Mouse (Mus musculus) layer of hippocampus, adult 8-10 months (tissue): ENCODE measurements around the gene C2cd5. TPM values are rescaled to one million over a fixed set of nuclear protein-coding genes. Genes with fewer than 3 reads are reported as not detected.
"Not testable (repeated sequence)": the region's sequence is repeated elsewhere in the genome, so short reads cannot be mapped to it uniquely, and the experiment has no call there.

Experiments used
- DNase-seq, 2 experiments: peaks; one replicate each; pipeline ENCODE4 v3.0.0; 2022; ENCODE audit warnings: low spot score in 2 of 2
- total RNA-seq, 4 experiments: library from RNA; stranded (reverse); gene quantifications; 2 replicates each; pipeline ENCODE4 v1.2.4; 2022

The C2cd5 gene
- total RNA-seq: 100 to 1,000 TPM in 2 of 4 experiments, 10 to 100 TPM in 2; 88.0 to 114 (median 98.7) TPM

- peak; percentile 93 to 96 for DNase-seq
Observed at GRCm38 (mm10) chr6:143099681-143100382, at the start of gene C2cd5. Gene C2cd5 (minus strand): TSS chr6:143100141.

- no peak for DNase-seq
Observed at GRCm38 (mm10) chr6:143148868-143149267, 48.9 kb upstream of the C2cd5 start.

GRCm38 (mm10) chr6:143146756-143147155, 46.8 kb upstream of the C2cd5 start:
- DNase-seq: no peak

- DNase-seq: no peak
Observed at GRCm38 (mm10) chr6:143145051-143145450, 45.1 kb upstream of the C2cd5 start.

- DNase-seq: no peak
Observed at GRCm38 (mm10) chr6:143144556-143144955, 44.6 kb upstream of the C2cd5 start.

- peak in 1 of 2 experiments; percentile 11 for DNase-seq
Observed at GRCm38 (mm10) chr6:143143775-143144273, 43.9 kb upstream of the C2cd5 start.

GRCm38 (mm10) chr6:143143321-143143720, 43.4 kb upstream of the C2cd5 start:
- no peak for DNase-seq

- no peak for DNase-seq
Observed at GRCm38 (mm10) chr6:143142861-143143260, 42.9 kb upstream of the C2cd5 start.

GRCm38 (mm10) chr6:143141624-143142592, 42.0 kb upstream of the C2cd5 start:
- DNase-seq: not testable (repeated sequence)

- no peak for DNase-seq
Observed at GRCm38 (mm10) chr6:143140884-143141283, 40.9 kb upstream of the C2cd5 start.

GRCm38 (mm10) chr6:143139417-143139816, 39.5 kb upstream of the C2cd5 start:
- DNase-seq: no peak

- no peak for DNase-seq
Observed at GRCm38 (mm10) chr6:143137341-143137740, 37.4 kb upstream of the C2cd5 start.

- DNase-seq: no peak
Observed at GRCm38 (mm10) chr6:143136688-143137087, 36.7 kb upstream of the C2cd5 start.

GRCm38 (mm10) chr6:143135097-143135496, 35.2 kb upstream of the C2cd5 start:
- no peak for DNase-seq

GRCm38 (mm10) chr6:143133150-143133549, 33.2 kb upstream of the C2cd5 start:
- DNase-seq: no peak

GRCm38 (mm10) chr6:143131895-143132652, 32.1 kb upstream of the C2cd5 start:
- no peak for DNase-seq

- no peak for DNase-seq
Observed at GRCm38 (mm10) chr6:143130411-143130810, 30.5 kb upstream of the C2cd5 start.

GRCm38 (mm10) chr6:143129952-143130351, 30.0 kb upstream of the C2cd5 start:
- DNase-seq: no peak

- no peak for DNase-seq
Observed at GRCm38 (mm10) chr6:143129466-143129865, 29.5 kb upstream of the C2cd5 start.

GRCm38 (mm10) chr6:143125721-143126120, 25.8 kb upstream of the C2cd5 start:
- DNase-seq: no peak

- no peak for DNase-seq
Observed at GRCm38 (mm10) chr6:143119325-143119724, 19.4 kb upstream of the C2cd5 start.
